Comparison of ENCODE assay signal across 17 mouse cellular contexts in genomic region chr8:106571551-106572172, GRCm38 (mm10). TPM values are rescaled to one million over a fixed set of nuclear protein-coding genes. Genes with fewer than 3 reads are reported as not detected.
DNase-seq lines count a peak whose midpoint lies in the region; ATAC-seq lines count a peak whose summit lies in the region.
"Had no signal": no experiment of that assay in that cellular context is flagged by ENCODE, and none has a peak within 500 bp of the region (broad histone marks: within the 10 kb centered on the region; RNA-seq: fewer than 3 reads in every experiment).

No protein-coding gene starts in this region.

- 91% methylated on average over 5 of the region's 5 CpGs for WGBS in midbrain, embryonic 11.5 days
- 91% methylated on average over 5 of the region's 5 CpGs for WGBS in midbrain, embryonic 14.5 days
- 69% methylated on average over 5 of the region's 5 CpGs for WGBS in kidney, embryonic 15.5 days
- 63% methylated on average over 5 of the region's 5 CpGs for WGBS in stomach, embryonic 14.5 days

- H3K27me3 ChIP-seq in midbrain, embryonic 11.5 days (ENCODE audit: control insufficient read depth, insufficient read depth, low read length) = no peaks in the 10 kb centered on the region
- H3K27me3 ChIP-seq in midbrain, embryonic 14.5 days (ENCODE audit: control insufficient read depth, insufficient read depth, low read length) = no peaks in the 10 kb centered on the region
- H3K27me3 ChIP-seq in kidney, embryonic 15.5 days = no peaks in the 10 kb centered on the region
- no peaks in the 10 kb centered on the region for H3K27me3 ChIP-seq in stomach, embryonic 14.5 days (ENCODE audit: control insufficient read depth, insufficient read depth, low read length)
- H3K27me3 ChIP-seq: embryonic facial prominence, embryonic 12.5 days; forebrain, embryonic 15.5 days; limb, embryonic 15.5 days had no signal

- H3K4me3 ChIP-seq in midbrain, embryonic 11.5 days (ENCODE audit: low read depth, low read length) = no peak overlapping the region
- H3K4me3 ChIP-seq in midbrain, embryonic 14.5 days (replicated peaks; ENCODE audit: low read depth, low read length) = no peak overlapping the region
- H3K4me3 ChIP-seq in kidney, embryonic 15.5 days (replicated peaks) = no peak overlapping the region
- no peak overlapping the region for H3K4me3 ChIP-seq in stomach, embryonic 14.5 days (ENCODE audit: low read depth, low read length)
- H3K4me3 ChIP-seq: embryonic facial prominence, embryonic 12.5 days; erythroblast, embryonic 14.5 days; forebrain, embryonic 15.5 days; limb, embryonic 15.5 days had no signal

- ATAC-seq in midbrain, embryonic 11.5 days (ENCODE audit: low FRiP score) = no peak
- ATAC-seq in midbrain, embryonic 14.5 days (ENCODE audit: low FRiP score, low TSS enrichment) = no peak
- ATAC-seq in kidney, embryonic 15.5 days (replicated peaks; ENCODE audit: low FRiP score) = no peak
- ATAC-seq in stomach, embryonic 14.5 days (ENCODE audit: insufficient number of reproducible peaks, insufficient read depth, low FRiP score, low read depth) = no peak
- ATAC-seq: forebrain, embryonic 15.5 days had no signal

- peaks cover 7% of the 10 kb centered on the region for H3K4me1 ChIP-seq in midbrain, embryonic 11.5 days (ENCODE audit: control insufficient read depth, insufficient read depth, low read length)
- H3K4me1 ChIP-seq in midbrain, embryonic 14.5 days (ENCODE audit: control insufficient read depth, insufficient read depth, low read length) = no peaks in the 10 kb centered on the region
- H3K4me1 ChIP-seq in kidney, embryonic 15.5 days = peaks cover 23% of the 10 kb centered on the region
- H3K4me1 ChIP-seq in stomach, embryonic 14.5 days (ENCODE audit: control insufficient read depth, insufficient read depth, low read length) = no peaks in the 10 kb centered on the region
- H3K4me1 ChIP-seq: embryonic facial prominence, embryonic 12.5 days; forebrain, embryonic 15.5 days; limb, embryonic 15.5 days had no signal

- H3K9me3 ChIP-seq in midbrain, embryonic 11.5 days (ENCODE audit: control insufficient read depth, low read length) = no peaks in the 10 kb centered on the region
- no peaks in the 10 kb centered on the region for H3K9me3 ChIP-seq in midbrain, embryonic 14.5 days (ENCODE audit: control insufficient read depth, low read length)
- no peaks in the 10 kb centered on the region for H3K9me3 ChIP-seq in kidney, embryonic 15.5 days (replicated peaks)
- no peaks in the 10 kb centered on the region for H3K9me3 ChIP-seq in stomach, embryonic 14.5 days (ENCODE audit: control insufficient read depth, low read depth, low read length)
- H3K9me3 ChIP-seq: embryonic facial prominence, embryonic 12.5 days; forebrain, embryonic 15.5 days; limb, embryonic 15.5 days had no signal

- no peak overlapping the region for H3K9ac ChIP-seq in midbrain, embryonic 11.5 days (ENCODE audit: low read length)
- no peak overlapping the region for H3K9ac ChIP-seq in midbrain, embryonic 14.5 days (replicated peaks; ENCODE audit: low read length)
- no peak overlapping the region for H3K9ac ChIP-seq in kidney, embryonic 15.5 days
- no peak overlapping the region for H3K9ac ChIP-seq in stomach, embryonic 14.5 days (replicated peaks; ENCODE audit: low read depth, low read length)
- H3K9ac ChIP-seq: embryonic facial prominence, embryonic 12.5 days; forebrain, embryonic 15.5 days; limb, embryonic 15.5 days had no signal

- H3K36me3 ChIP-seq in midbrain, embryonic 11.5 days (ENCODE audit: control insufficient read depth, insufficient read depth, low read length) = no peaks in the 10 kb centered on the region
- H3K36me3 ChIP-seq in midbrain, embryonic 14.5 days (ENCODE audit: control insufficient read depth, insufficient read depth, low read length) = no peaks in the 10 kb centered on the region
- no peaks in the 10 kb centered on the region for H3K36me3 ChIP-seq in kidney, embryonic 15.5 days
- no peaks in the 10 kb centered on the region for H3K36me3 ChIP-seq in stomach, embryonic 14.5 days (ENCODE audit: control insufficient read depth, insufficient read depth, low read length)
- H3K36me3 ChIP-seq: embryonic facial prominence, embryonic 12.5 days; forebrain, embryonic 15.5 days; limb, embryonic 15.5 days had no signal

- DNase-seq in midbrain, embryonic 11.5 days (ENCODE audit: low spot score, missing footprints) = peak; percentile 23
- DNase-seq in midbrain, embryonic 14.5 days = no peak
- DNase-seq in embryo, embryonic 9.5 days (ENCODE audit: extremely low spot score) = no peak
- no peak for DNase-seq in frontal cortex, postnatal 25 days (ENCODE audit: low spot score in 2 of 2)
- DNase-seq in right cerebral cortex, postnatal 10 days (ENCODE audit: low spot score in 2 of 2) = no peak
- DNase-seq: adrenal gland, adult 2 months; cerebellum, adult 9-11 months; gastrocnemius, postnatal 36 days; lung, postnatal 36 days; thymus, adult 18-20 months; thymus, postnatal 4 days had no signal

- H3K27ac ChIP-seq in midbrain, embryonic 11.5 days (ENCODE audit: low read depth, low read length) = no peak overlapping the region
- no peak overlapping the region for H3K27ac ChIP-seq in midbrain, embryonic 14.5 days (replicated peaks; ENCODE audit: low read depth, low read length)
- 0 out of 2 replicates have a peak overlapping the region, but pooled peaks have one; percentile 28 for H3K27ac ChIP-seq in kidney, embryonic 15.5 days
- H3K27ac ChIP-seq in stomach, embryonic 14.5 days (ENCODE audit: low read length) = peak overlapping the region; percentile 11; the same call in 1 of the 2 replicates
- H3K27ac ChIP-seq: embryonic facial prominence, embryonic 12.5 days; forebrain, embryonic 15.5 days; limb, embryonic 15.5 days had no signal

- no peak overlapping the region for H3K4me2 ChIP-seq in midbrain, embryonic 11.5 days
- H3K4me2 ChIP-seq in midbrain, embryonic 14.5 days (ENCODE audit: low read length) = no peak overlapping the region
- H3K4me2 ChIP-seq in kidney, embryonic 15.5 days = no peak overlapping the region
- H3K4me2 ChIP-seq in stomach, embryonic 14.5 days (replicated peaks; ENCODE audit: low read depth, low read length) = no peak overlapping the region
- H3K4me2 ChIP-seq: embryonic facial prominence, embryonic 12.5 days; forebrain, embryonic 15.5 days; limb, embryonic 15.5 days had no signal

RNA-seq across cellular contexts. Expression of gene Gm10073, which starts 1.6 kb away (rescaled TPM):
- polyA plus RNA-seq in midbrain, embryonic 11.5 days (2014; fragmentation: Nextera tagmentation; extraction: Ambion mirVana) = 4.6 and 7.5 TPM in 2 replicates
- polyA plus RNA-seq in midbrain, embryonic 14.5 days (2014; fragmentation: Nextera tagmentation; extraction: Ambion mirVana) = 6.4 and 8.2 TPM in 2 replicates
- 9.9 and 11.7 TPM in 2 replicates for polyA plus RNA-seq in kidney, embryonic 15.5 days (2015; fragmentation: Nextera tagmentation; extraction: Ambion mirVana)
- 10.0 and 14.0 TPM in 2 replicates for polyA plus RNA-seq in stomach, embryonic 14.5 days (2014; fragmentation: Nextera tagmentation; extraction: Ambion mirVana)

RNA-seq across cellular contexts. Expression of gene Cdh1, which starts 31.5 kb away (rescaled TPM):
- 5.7 and 6.4 TPM in 2 replicates for polyA plus RNA-seq in midbrain, embryonic 11.5 days (2014; fragmentation: Nextera tagmentation; extraction: Ambion mirVana)
- 0.26 and 1.9 TPM in 2 replicates for polyA plus RNA-seq in midbrain, embryonic 14.5 days (2014; fragmentation: Nextera tagmentation; extraction: Ambion mirVana)
- polyA plus RNA-seq in kidney, embryonic 15.5 days (2015; fragmentation: Nextera tagmentation; extraction: Ambion mirVana) = 80.8 and 81.7 TPM in 2 replicates
- 131 and 155 TPM in 2 replicates for polyA plus RNA-seq in stomach, embryonic 14.5 days (2014; fragmentation: Nextera tagmentation; extraction: Ambion mirVana)
- polyA plus RNA-seq: erythroblast, embryonic 14.5 days had no signal

Comparison
In these comparisons a context has a peak if more than half of its experiments do, and no peak if none do; other contexts are left out.
1. H3K27ac ChIP-seq: peak in kidney, embryonic 15.5 days (single experiment) and stomach, embryonic 14.5 days (single experiment); none in midbrain, embryonic 11.5 days (single experiment) and midbrain, embryonic 14.5 days (single experiment).
2. RNA of gene Cdh1, which starts 31.5 kb away (polyA plus RNA-seq): 131 to 155 TPM in stomach, embryonic 14.5 days and 80.8 to 81.7 TPM in kidney, embryonic 15.5 days; 5.7 to 6.4 TPM in midbrain, embryonic 11.5 days and 0.26 to 1.9 TPM in midbrain, embryonic 14.5 days; every median in the first group is over 10 times any median in the second.